Comparison of ENCODE assay signal across 18 mouse cellular contexts in genomic region chr6:26707974-26708867, GRCm38 (mm10).
A peak's percentile ranks its signal among the peaks of the same experiment; 100 is the strongest.
DNase-seq lines count a peak whose midpoint lies in the region; ATAC-seq and TF ChIP-seq lines count a peak whose summit lies in the region.
"Had no signal": no experiment of that assay in that cellular context is flagged by ENCODE, and none has a peak within 500 bp of the region (broad histone marks: within the 10 kb centered on the region; RNA-seq: fewer than 3 reads in every experiment).

No protein-coding gene starts in this region.

- DNase-seq in cerebellum, postnatal 14 days: peak; percentile 15 to 49
- DNase-seq in cerebellum, adult 8-10 months: no peak
- no peak for DNase-seq in midbrain, embryonic 11.5 days (ENCODE audit: low spot score, missing footprints)
- DNase-seq in midbrain, embryonic 10.5 days (ENCODE audit: low spot score): no peak
- DNase-seq in midbrain, embryonic 14.5 days: peak; percentile 55
- no peak for DNase-seq in layer of hippocampus, adult 2 months (ENCODE audit: low spot score in 2 of 2)
- no peak for DNase-seq in layer of hippocampus, postnatal 36 days
- DNase-seq: cerebellum, adult 11-12 months; gastrocnemius, adult 2 months; heart, adult 18-20 months; kidney, adult 8-10 months; kidney, postnatal 36 days; liver; lung, adult 18-20 months; lung, postnatal 36 days; thymus, postnatal 36 days had no signal

- ATAC-seq in midbrain, embryonic 11.5 days (ENCODE audit: low FRiP score): peak; percentile 57; the same call in 1 of the 2 replicates
- peak; percentile 83 for ATAC-seq in midbrain, embryonic 14.5 days (ENCODE audit: low FRiP score, low TSS enrichment)
- ATAC-seq in erythroid progenitor cell, adult 5-6 weeks (replicated peaks; ENCODE audit: low FRiP score, poor library complexity, severe bottlenecking): no peak
- ATAC-seq: forebrain, embryonic 16.5 days had no signal

- no peaks in the 10 kb centered on the region for H3K36me3 ChIP-seq in midbrain, embryonic 11.5 days (ENCODE audit: control insufficient read depth, insufficient read depth, low read length)
- H3K36me3 ChIP-seq in midbrain, embryonic 10.5 days: no peaks in the 10 kb centered on the region
- no peaks in the 10 kb centered on the region for H3K36me3 ChIP-seq in midbrain, embryonic 14.5 days (ENCODE audit: control insufficient read depth, insufficient read depth, low read length)

- no peak overlapping the region for H3K9ac ChIP-seq in midbrain, embryonic 11.5 days (ENCODE audit: low read length)
- H3K9ac ChIP-seq in midbrain, embryonic 14.5 days (replicated peaks; ENCODE audit: low read length): no peak overlapping the region

- H3K27me3 ChIP-seq in midbrain, embryonic 11.5 days (ENCODE audit: control insufficient read depth, insufficient read depth, low read length): no peaks in the 10 kb centered on the region
- no peaks in the 10 kb centered on the region for H3K27me3 ChIP-seq in midbrain, embryonic 10.5 days (ENCODE audit: low read depth, poor library complexity, severe bottlenecking)
- H3K27me3 ChIP-seq in midbrain, embryonic 14.5 days (ENCODE audit: control insufficient read depth, insufficient read depth, low read length): no peaks in the 10 kb centered on the region

- WGBS in midbrain, embryonic 11.5 days: 89% methylated on average over 5 of the region's 5 CpGs
- 90% methylated on average over 5 of the region's 5 CpGs for WGBS in midbrain, embryonic 10.5 days
- WGBS in midbrain, embryonic 14.5 days: 76% methylated on average over 5 of the region's 5 CpGs

- H3K27ac ChIP-seq in midbrain, embryonic 11.5 days (ENCODE audit: low read depth, low read length): no peak overlapping the region
- no peak overlapping the region for H3K27ac ChIP-seq in midbrain, embryonic 10.5 days (replicated peaks)
- 0 out of 2 replicates have a peak overlapping the region, but pooled peaks have one; percentile 26 for H3K27ac ChIP-seq in midbrain, embryonic 14.5 days (replicated peaks; ENCODE audit: low read depth, low read length)
- no peak overlapping the region for H3K27ac ChIP-seq in layer of hippocampus, adult 2 months
- H3K27ac ChIP-seq: gastrocnemius, adult 2 months had no signal

- H3K4me1 ChIP-seq in midbrain, embryonic 11.5 days (ENCODE audit: control insufficient read depth, insufficient read depth, low read length): no peaks in the 10 kb centered on the region
- no peaks in the 10 kb centered on the region for H3K4me1 ChIP-seq in midbrain, embryonic 10.5 days
- H3K4me1 ChIP-seq in midbrain, embryonic 14.5 days (ENCODE audit: control insufficient read depth, insufficient read depth, low read length): 0 out of 2 replicates have a peak, but pooled peaks cover 6% of the 10 kb centered on the region

- H3K9me3 ChIP-seq in midbrain, embryonic 11.5 days (ENCODE audit: control insufficient read depth, low read length): no peaks in the 10 kb centered on the region
- no peaks in the 10 kb centered on the region for H3K9me3 ChIP-seq in midbrain, embryonic 10.5 days (replicated peaks)
- no peaks in the 10 kb centered on the region for H3K9me3 ChIP-seq in midbrain, embryonic 14.5 days (ENCODE audit: control insufficient read depth, low read length)

- TF ChIP-seq CTCF in layer of hippocampus, adult 2 months (conservative IDR thresholded peaks at IDR 0.05): no peak

- H3K4me2 ChIP-seq in midbrain, embryonic 11.5 days: no peak overlapping the region
- H3K4me2 ChIP-seq in midbrain, embryonic 14.5 days (ENCODE audit: low read length): no peak overlapping the region

- no peak overlapping the region for H3K4me3 ChIP-seq in midbrain, embryonic 11.5 days (ENCODE audit: low read depth, low read length)
- no peak overlapping the region for H3K4me3 ChIP-seq in midbrain, embryonic 10.5 days
- no peak overlapping the region for H3K4me3 ChIP-seq in midbrain, embryonic 14.5 days (replicated peaks; ENCODE audit: low read depth, low read length)
- H3K4me3 ChIP-seq in layer of hippocampus, adult 2 months: no peak overlapping the region
- H3K4me3 ChIP-seq: gastrocnemius, adult 2 months had no signal

Comparison
In these comparisons a context has a peak if more than half of its experiments do, and no peak if none do; other contexts are left out.
1. DNase-seq: peak in cerebellum, postnatal 14 days (2 of 2) and midbrain, embryonic 14.5 days (single experiment); none in cerebellum, adult 8-10 months (single experiment), midbrain, embryonic 11.5 days (single experiment), midbrain, embryonic 10.5 days (single experiment), layer of hippocampus, adult 2 months (0 of 2) and layer of hippocampus, postnatal 36 days (0 of 2).